Mouse (Mus musculus) retina, embryonic 14.5 days (tissue): ENCODE results near the gene Tmem201.

Experiments
- DNase-seq: peaks from one replicate; pipeline ENCODE4 v3.0.0-alpha.2; 2015; ENCODE audit warnings: low spot score

Tmem201 gene

GRCm38 (mm10) chr4:149679056-149679770, 58.6 kb downstream of the Tmem201 start:
- no peak for DNase-seq

- no peak for DNase-seq
These were observed 59.8 kb downstream of the Tmem201 start for GRCm38 (mm10) chr4:149678006-149678405.

GRCm38 (mm10) chr4:149675378-149676261, 62.2 kb downstream of the Tmem201 start:
- peak; percentile 84 for DNase-seq

GRCm38 (mm10) chr4:149674814-149675377, 62.9 kb downstream of the Tmem201 start:
- no peak for DNase-seq

- no peak for DNase-seq
These were observed 65.1 kb downstream of the Tmem201 start for GRCm38 (mm10) chr4:149672747-149673146.

GRCm38 (mm10) chr4:149671175-149671574, 66.7 kb downstream of the Tmem201 start:
- no peak for DNase-seq

GRCm38 (mm10) chr4:149665692-149666090, 72.2 kb downstream of the Tmem201 start:
- DNase-seq: no peak
